Mouse (Mus musculus) stomach, postnatal 0 days (tissue): Measurements from ENCODE around the gene Lmo7.

Experiments
- CTCF ChIP-seq: IDR thresholded peaks from 2 replicates; pipeline ENCODE4 v1.5.1; 2016; ENCODE audit warnings: antibody characterized with exemption, low read depth, mild to moderate bottlenecking, moderate library complexity
- EP300 ChIP-seq: optimal IDR thresholded peaks from 2 replicates; pipeline ENCODE3; 2016; ENCODE audit warnings: antibody characterized with exemption

DNA sequence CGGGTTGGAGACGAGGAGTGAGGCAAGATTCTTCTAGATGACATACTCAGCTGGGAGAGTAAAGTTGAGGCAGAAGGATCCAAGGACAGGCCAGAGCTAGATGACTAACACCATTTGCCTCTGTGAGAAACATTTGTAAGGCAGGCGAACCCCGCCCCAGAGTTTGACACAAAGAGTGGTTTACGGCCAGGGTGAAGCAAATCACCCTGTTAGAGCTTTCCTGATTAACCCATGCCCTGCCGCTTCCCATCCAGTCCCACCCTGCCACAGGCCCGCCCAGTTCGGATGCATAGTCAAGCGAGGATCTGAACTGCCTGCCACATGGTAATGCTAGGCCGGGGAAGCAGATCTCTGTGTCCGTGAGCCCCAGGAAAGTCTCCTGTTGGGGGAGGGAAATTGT, 51.5 kb downstream of the Lmo7 start:
- TF ChIP-seq CTCF (no peak), EP300 (no peak)
